ENCODE assay signal across 12 mouse cellular contexts in genomic region chr1:167381050-167382015, GRCm38 (mm10). TPM values are rescaled to one million over a fixed set of nuclear protein-coding genes. Genes with fewer than 3 reads are reported as not detected.
A peak's percentile ranks its signal among the peaks of the same experiment; 100 is the strongest.
DNase-seq lines count a peak whose midpoint lies in the region; ATAC-seq and TF ChIP-seq lines count a peak whose summit lies in the region.
"Had no signal": no experiment of that assay in that cellular context is flagged by ENCODE, and none has a peak within 500 bp of the region (broad histone marks: within the 10 kb centered on the region; RNA-seq: fewer than 3 reads in every experiment).

No protein-coding gene starts in this region.

- H3K4me1 ChIP-seq in heart, embryonic 10.5 days: peaks cover 11% of the 10 kb centered on the region
- peaks cover 15% of the 10 kb centered on the region for H3K4me1 ChIP-seq in heart, adult 2 months (ENCODE audit: control insufficient read depth, insufficient read depth, low read length)
- peaks cover 8% of the 10 kb centered on the region; the same call in 1 of the 2 replicates for H3K4me1 ChIP-seq in intestine, embryonic 15.5 days (replicated peaks)
- H3K4me1 ChIP-seq in small intestine, adult 2 months (ENCODE audit: control insufficient read depth, insufficient read depth, insufficient read length, low read length): peaks cover 61% of the 10 kb centered on the region
- H3K4me1 ChIP-seq in hindbrain, embryonic 13.5 days (replicated peaks): peaks cover 9% of the 10 kb centered on the region
- H3K4me1 ChIP-seq: midbrain, embryonic 15.5 days had no signal

- intact Hi-C loops in heart, adult 2 months (cut with DNase I): no loop called here

- peaks cover 9% of the 10 kb centered on the region; the same call in 1 of the 2 replicates for H3K36me3 ChIP-seq in heart, embryonic 10.5 days
- H3K36me3 ChIP-seq in heart, adult 2 months (ENCODE audit: control insufficient read depth, insufficient read depth, low read length): no peaks in the 10 kb centered on the region
- no peaks in the 10 kb centered on the region for H3K36me3 ChIP-seq in intestine, embryonic 15.5 days
- H3K36me3 ChIP-seq in small intestine, adult 2 months (ENCODE audit: control insufficient read depth, insufficient read depth, low read length): peaks cover 9% of the 10 kb centered on the region
- peaks cover 11% of the 10 kb centered on the region for H3K36me3 ChIP-seq in hindbrain, embryonic 13.5 days

- no peak for TF ChIP-seq POLR2A in heart, adult 2 months (IDR thresholded peaks at IDR 0.05; ENCODE audit: insufficient read depth, low read depth, low read length)
- no peak for TF ChIP-seq POLR2A in small intestine, adult 2 months (IDR thresholded peaks at IDR 0.05; ENCODE audit: low read depth, low read length)

- no peak overlapping the region for H3K4me2 ChIP-seq in intestine, embryonic 15.5 days (replicated peaks)
- H3K4me2 ChIP-seq in hindbrain, embryonic 13.5 days: no peak overlapping the region
- H3K4me2 ChIP-seq: heart, embryonic 13.5 days; midbrain, embryonic 15.5 days had no signal

- ATAC-seq in intestine, embryonic 15.5 days: peak; percentile 64
- ATAC-seq in hindbrain, embryonic 13.5 days (ENCODE audit: low FRiP score): no peak
- ATAC-seq: midbrain, embryonic 15.5 days had no signal

- WGBS in heart, embryonic 10.5 days: 74% methylated on average over 8 of the region's 8 CpGs
- 51% methylated on average over 8 of the region's 8 CpGs for WGBS in heart, adult 2 months
- WGBS in intestine, embryonic 15.5 days: 67% methylated on average over 8 of the region's 8 CpGs
- WGBS in small intestine, adult 2 months: 28% methylated on average over 8 of the region's 8 CpGs
- WGBS in hindbrain, embryonic 13.5 days: 91% methylated on average over 8 of the region's 8 CpGs

- no peak overlapping the region for H3K9ac ChIP-seq in heart, adult 2 months (ENCODE audit: low read depth, low read length)
- H3K9ac ChIP-seq in intestine, embryonic 15.5 days: no peak overlapping the region
- H3K9ac ChIP-seq in hindbrain, embryonic 13.5 days: no peak overlapping the region
- H3K9ac ChIP-seq: heart, embryonic 13.5 days; midbrain, embryonic 15.5 days had no signal

- no peak for DNase-seq in heart, embryonic 10.5 days (ENCODE audit: low spot score)
- no peak for DNase-seq in heart, adult 2 months
- peak; percentile 26 to 56 for DNase-seq in lung, adult 18-20 months
- DNase-seq in lung, postnatal 4 days: no peak
- DNase-seq: cerebellum, adult 2 months; gastrocnemius, postnatal 10 days had no signal

- H3K9me3 ChIP-seq in heart, embryonic 10.5 days: no peaks in the 10 kb centered on the region
- no peaks in the 10 kb centered on the region for H3K9me3 ChIP-seq in intestine, embryonic 15.5 days
- no peaks in the 10 kb centered on the region for H3K9me3 ChIP-seq in hindbrain, embryonic 13.5 days
- H3K9me3 ChIP-seq: heart, embryonic 13.5 days; hindbrain, embryonic 10.5 days; midbrain, embryonic 15.5 days had no signal

- H3K79me2 ChIP-seq in heart, adult 2 months (replicated peaks; ENCODE audit: control insufficient read depth, insufficient read depth, low read length): no peaks in the 10 kb centered on the region

- no peak overlapping the region for H3K4me3 ChIP-seq in heart, embryonic 10.5 days
- no peak overlapping the region for H3K4me3 ChIP-seq in heart, adult 2 months
- H3K4me3 ChIP-seq in intestine, embryonic 15.5 days (replicated peaks): no peak overlapping the region
- no peak overlapping the region for H3K4me3 ChIP-seq in small intestine, adult 2 months (ENCODE audit: low read depth, low read length)
- no peak overlapping the region for H3K4me3 ChIP-seq in hindbrain, embryonic 13.5 days
- H3K4me3 ChIP-seq: heart, embryonic 13.5 days; hindbrain, embryonic 10.5 days; midbrain, embryonic 15.5 days had no signal

- peak overlapping the region; percentile 24; the same call in 1 of the 2 replicates for H3K27ac ChIP-seq in heart, embryonic 10.5 days
- no peak overlapping the region; the same call in 1 of the 2 replicates for H3K27ac ChIP-seq in heart, adult 2 months
- H3K27ac ChIP-seq in intestine, embryonic 15.5 days: peak overlapping the region; percentile 71
- peak overlapping the region; percentile 89 for H3K27ac ChIP-seq in small intestine, adult 2 months (ENCODE audit: insufficient read depth, low read depth, low read length)
- H3K27ac ChIP-seq in hindbrain, embryonic 13.5 days: no peak overlapping the region
- H3K27ac ChIP-seq: heart, embryonic 13.5 days; hindbrain, embryonic 10.5 days; midbrain, embryonic 15.5 days had no signal

- TF ChIP-seq EP300 in heart, adult 2 months (IDR thresholded peaks at IDR 0.05; ENCODE audit: insufficient read depth, low read depth, low read length): no peak

- no peaks in the 10 kb centered on the region for H3K27me3 ChIP-seq in heart, embryonic 10.5 days (ENCODE audit: insufficient read depth, poor library complexity, severe bottlenecking)
- no peaks in the 10 kb centered on the region for H3K27me3 ChIP-seq in heart, adult 2 months (ENCODE audit: control insufficient read depth, insufficient read depth, low read length)
- H3K27me3 ChIP-seq in intestine, embryonic 15.5 days (replicated peaks): no peaks in the 10 kb centered on the region
- no peaks in the 10 kb centered on the region for H3K27me3 ChIP-seq in small intestine, adult 2 months (ENCODE audit: control insufficient read depth, insufficient read depth, low read length)
- H3K27me3 ChIP-seq in hindbrain, embryonic 13.5 days: no peaks in the 10 kb centered on the region; the same call in 1 of the 2 replicates
- H3K27me3 ChIP-seq: heart, embryonic 13.5 days; midbrain, embryonic 15.5 days had no signal

- TF ChIP-seq CTCF in heart, adult 2 months (IDR thresholded peaks at IDR 0.05): no peak
- TF ChIP-seq CTCF in small intestine, adult 2 months (IDR thresholded peaks at IDR 0.05; ENCODE audit: extremely low read depth, insufficient read length, insufficient replicate concordance, low read depth, low read length): no peak

RNA-seq across cellular contexts. Expression of gene Mgst3, which starts 12.3 kb away (rescaled TPM):
- polyA plus RNA-seq in heart, embryonic 10.5 days (2016; fragmentation: Nextera tagmentation; extraction: Ambion mirVana): 111 and 149 TPM in 2 replicates
- total RNA-seq in heart, adult 2 months (2021): 100 to 1,000 TPM; 274 to 351 TPM
- polyA plus RNA-seq in heart, adult 2 months (2012; rRNA removed): 788 and 868 TPM in 2 replicates
- 247 and 298 TPM in 2 replicates for polyA plus RNA-seq in intestine, embryonic 15.5 days (2015; fragmentation: Nextera tagmentation; extraction: Ambion mirVana)
- polyA plus RNA-seq in small intestine, adult 2 months (2012; rRNA removed): 1,045 and 1,081 TPM in 2 replicates
- 105 and 108 TPM in 2 replicates for polyA plus RNA-seq in hindbrain, embryonic 13.5 days (2015; fragmentation: Nextera tagmentation; extraction: Ambion mirVana)

RNA-seq across cellular contexts. Expression of gene Aldh9a1, which starts 31.5 kb away (rescaled TPM):
- 44.4 and 59.4 TPM in 2 replicates for polyA plus RNA-seq in heart, embryonic 10.5 days (2016; fragmentation: Nextera tagmentation; extraction: Ambion mirVana)
- 10 to 100 TPM; 18.4 to 20.4 TPM for total RNA-seq in heart, adult 2 months (2021)
- 31.5 and 49.6 TPM in 2 replicates for polyA plus RNA-seq in heart, adult 2 months (2012; rRNA removed)
- 133 and 156 TPM in 2 replicates for polyA plus RNA-seq in intestine, embryonic 15.5 days (2015; fragmentation: Nextera tagmentation; extraction: Ambion mirVana)
- polyA plus RNA-seq in small intestine, adult 2 months (2012; rRNA removed): 33.8 and 112 TPM in 2 replicates
- polyA plus RNA-seq in hindbrain, embryonic 13.5 days (2015; fragmentation: Nextera tagmentation; extraction: Ambion mirVana): 31.1 and 33.0 TPM in 2 replicates

Comparison
In these comparisons a context has a peak if more than half of its experiments do, and no peak if none do; other contexts are left out.
1. DNase-seq: peak in lung, adult 18-20 months (2 of 2); none in heart, embryonic 10.5 days (single experiment), heart, adult 2 months (0 of 2) and lung, postnatal 4 days (0 of 2).
2. H3K27ac ChIP-seq: peak in heart, embryonic 10.5 days (single experiment), intestine, embryonic 15.5 days (single experiment) and small intestine, adult 2 months (single experiment); none in heart, adult 2 months (single experiment) and hindbrain, embryonic 13.5 days (single experiment).